Mouse (Mus musculus): ENCODE measurements around the gene Tmem204. TPM values are rescaled to one million over a fixed set of nuclear protein-coding genes. Genes with fewer than 3 reads are reported as not detected.

Tmem204 gene
- polyA plus RNA-seq, 1 experiment from 2014 or later = 10.9 TPM

Other genes starting within 250 kb of the Tmem204 start
- 71.8 and 72.1 TPM in 2 replicates for gene Hagh, start 243.4 kb downstream of the Tmem204 start, polyA plus RNA-seq (2015; fragmentation: Nextera tagmentation; extraction: Ambion mirVana)
- 20.5 and 20.7 TPM in 2 replicates for gene Fahd1, start 233.2 kb downstream of the Tmem204 start, polyA plus RNA-seq (2015; fragmentation: Nextera tagmentation; extraction: Ambion mirVana)
- 0.12 and 0.24 TPM in 2 replicates for gene Igfals, start 217.6 kb downstream of the Tmem204 start, polyA plus RNA-seq (2015; fragmentation: Nextera tagmentation; extraction: Ambion mirVana)
- 62.7 and 65.2 TPM in 2 replicates for gene Nubp2, start 197.2 kb downstream of the Tmem204 start, polyA plus RNA-seq (2015; fragmentation: Nextera tagmentation; extraction: Ambion mirVana)
- gene Spsb3, start 196.9 kb downstream of the Tmem204 start, polyA plus RNA-seq (2015; fragmentation: Nextera tagmentation; extraction: Ambion mirVana) = 78.5 and 87.6 TPM in 2 replicates
- 27.0 and 30.5 TPM in 2 replicates for gene Eme2, start 188.5 kb downstream of the Tmem204 start, polyA plus RNA-seq (2015; fragmentation: Nextera tagmentation; extraction: Ambion mirVana)
- 80.1 and 82.3 TPM in 2 replicates for gene Mrps34, start 188.5 kb downstream of the Tmem204 start, polyA plus RNA-seq (2015; fragmentation: Nextera tagmentation; extraction: Ambion mirVana)
- gene Nme3, start 187.1 kb downstream of the Tmem204 start, polyA plus RNA-seq (2015; fragmentation: Nextera tagmentation; extraction: Ambion mirVana) = 81.6 and 85.5 TPM in 2 replicates
- 92.2 and 101 TPM in 2 replicates for gene Mapk8ip3, start 146.6 kb downstream of the Tmem204 start, polyA plus RNA-seq (2015; fragmentation: Nextera tagmentation; extraction: Ambion mirVana)
- 101 and 112 TPM in 2 replicates for gene Jpt2, start 122.9 kb downstream of the Tmem204 start, polyA plus RNA-seq (2015; fragmentation: Nextera tagmentation; extraction: Ambion mirVana)
- gene Cramp1l, start 67.8 kb downstream of the Tmem204 start, polyA plus RNA-seq (2015; fragmentation: Nextera tagmentation; extraction: Ambion mirVana) = 6.3 and 6.7 TPM in 2 replicates
- gene Ift140, start 67.5 kb downstream of the Tmem204 start, polyA plus RNA-seq (2015; fragmentation: Nextera tagmentation; extraction: Ambion mirVana) = 18.8 and 20.0 TPM in 2 replicates
- 51.3 and 58.9 TPM in 2 replicates for gene Telo2, start 32.4 kb upstream of the Tmem204 start, polyA plus RNA-seq (2015; fragmentation: Nextera tagmentation; extraction: Ambion mirVana)
- gene Ptx4, start 37.2 kb upstream of the Tmem204 start, polyA plus RNA-seq (2015; fragmentation: Nextera tagmentation; extraction: Ambion mirVana) = not detected in 2 replicates
- gene Clcn7, start 49.8 kb upstream of the Tmem204 start, polyA plus RNA-seq (2015; fragmentation: Nextera tagmentation; extraction: Ambion mirVana) = 29.4 and 32.2 TPM in 2 replicates
- gene Ccdc154, start 78.9 kb upstream of the Tmem204 start, polyA plus RNA-seq (2015; fragmentation: Nextera tagmentation; extraction: Ambion mirVana) = not detected in 2 replicates
- gene Gm38655, start 91.9 kb upstream of the Tmem204 start, polyA plus RNA-seq (2015; fragmentation: Nextera tagmentation; extraction: Ambion mirVana) = not detected in 2 replicates
- gene BC003965, start 101.0 kb upstream of the Tmem204 start, polyA plus RNA-seq (2015; fragmentation: Nextera tagmentation; extraction: Ambion mirVana) = 31.1 and 31.5 TPM in 2 replicates
- 15.1 and 16.2 TPM in 2 replicates for gene Unkl, start 104.8 kb upstream of the Tmem204 start, polyA plus RNA-seq (2015; fragmentation: Nextera tagmentation; extraction: Ambion mirVana)
- gene Gnptg, start 156.5 kb upstream of the Tmem204 start, polyA plus RNA-seq (2015; fragmentation: Nextera tagmentation; extraction: Ambion mirVana) = 104 and 107 TPM in 2 replicates
- gene Tsr3, start 156.6 kb upstream of the Tmem204 start, polyA plus RNA-seq (2015; fragmentation: Nextera tagmentation; extraction: Ambion mirVana) = 60.2 and 61.4 TPM in 2 replicates
- 19.6 and 20.4 TPM in 2 replicates for gene Baiap3, start 172.8 kb upstream of the Tmem204 start, polyA plus RNA-seq (2015; fragmentation: Nextera tagmentation; extraction: Ambion mirVana)
- 447 and 462 TPM in 2 replicates for gene Ube2i, start 191.0 kb upstream of the Tmem204 start, polyA plus RNA-seq (2015; fragmentation: Nextera tagmentation; extraction: Ambion mirVana)
- gene Prss34, start 214.8 kb upstream of the Tmem204 start, polyA plus RNA-seq (2015; fragmentation: Nextera tagmentation; extraction: Ambion mirVana) = 0.13 TPM in 1 of 2 replicates, not detected in the other
- gene Prss28, start 225.1 kb upstream of the Tmem204 start, polyA plus RNA-seq (2015; fragmentation: Nextera tagmentation; extraction: Ambion mirVana) = not detected in 2 replicates
- gene Prss29, start 235.1 kb upstream of the Tmem204 start, polyA plus RNA-seq (2015; fragmentation: Nextera tagmentation; extraction: Ambion mirVana) = not detected in 2 replicates

Measured in hindbrain, embryonic 15.5 days (tissue).